In genomic region chr8:96132183-96132582, GRCm38 (mm10) we compare ENCODE assay signal across 27 mouse cellular contexts.
DNase-seq lines count a peak whose midpoint lies in the region; ATAC-seq and TF ChIP-seq lines count a peak whose summit lies in the region.
"Had no signal": no experiment of that assay in that cellular context is flagged by ENCODE, and none has a peak within 500 bp of the region (broad histone marks: within the 10 kb centered on the region; RNA-seq: fewer than 3 reads in every experiment).

No protein-coding gene starts in this region.

- peak; percentile 56 for ATAC-seq in forebrain, embryonic 11.5 days (replicated peaks; ENCODE audit: low FRiP score)
- no peak for ATAC-seq in forebrain, postnatal 0 days
- ATAC-seq in hindbrain, embryonic 16.5 days = peak; percentile 48; the same call in 1 of the 2 replicates
- ATAC-seq in hindbrain, embryonic 14.5 days (ENCODE audit: low FRiP score) = no peak; the same call in 1 of the 2 replicates
- ATAC-seq: activated CD4-positive, CD25-positive, alpha-beta regulatory T cell, adult 4 months; forebrain, embryonic 13.5 days; intestine, postnatal 0 days had no signal

- 30% methylated on average over 5 of the region's 5 CpGs for WGBS in forebrain, embryonic 11.5 days
- 25% methylated on average over 5 of the region's 5 CpGs for WGBS in forebrain, postnatal 0 days
- WGBS in hindbrain, embryonic 16.5 days = 17% methylated on average over 5 of the region's 5 CpGs
- 11% methylated on average over 5 of the region's 5 CpGs for WGBS in hindbrain, embryonic 14.5 days

- no peak overlapping the region for H3K9ac ChIP-seq in forebrain, embryonic 11.5 days (ENCODE audit: low read length)
- H3K9ac ChIP-seq in forebrain, postnatal 0 days = no peak overlapping the region
- H3K9ac ChIP-seq in hindbrain, embryonic 16.5 days (ENCODE audit: low read depth, low read length) = no peak overlapping the region
- H3K9ac ChIP-seq in hindbrain, embryonic 14.5 days = no peak overlapping the region
- H3K9ac ChIP-seq: forebrain, embryonic 13.5 days; heart, embryonic 13.5 days; kidney, embryonic 15.5 days; limb, embryonic 12.5 days; neural tube, embryonic 13.5 days; stomach, embryonic 15.5 days had no signal

- H3K27me3 ChIP-seq in forebrain, embryonic 11.5 days (ENCODE audit: control insufficient read depth, insufficient read depth, low read length) = no peaks in the 10 kb centered on the region
- no peaks in the 10 kb centered on the region for H3K27me3 ChIP-seq in forebrain, postnatal 0 days (ENCODE audit: insufficient read depth, low read length)
- no peaks in the 10 kb centered on the region for H3K27me3 ChIP-seq in hindbrain, embryonic 16.5 days (replicated peaks; ENCODE audit: control insufficient read depth, insufficient read depth, low read length)
- H3K27me3 ChIP-seq in hindbrain, embryonic 14.5 days (ENCODE audit: control insufficient read depth, insufficient read depth, low read length) = no peaks in the 10 kb centered on the region
- H3K27me3 ChIP-seq: forebrain, embryonic 13.5 days; heart, embryonic 13.5 days; kidney, embryonic 15.5 days; limb, embryonic 12.5 days; neural tube, embryonic 13.5 days; stomach, embryonic 15.5 days had no signal

- H3K4me2 ChIP-seq in forebrain, embryonic 11.5 days (ENCODE audit: low read depth, low read length, severe bottlenecking) = no peak overlapping the region
- no peak overlapping the region for H3K4me2 ChIP-seq in forebrain, postnatal 0 days (ENCODE audit: low read depth)
- H3K4me2 ChIP-seq in hindbrain, embryonic 16.5 days (ENCODE audit: low read length) = no peak overlapping the region
- H3K4me2 ChIP-seq in hindbrain, embryonic 14.5 days (replicated peaks) = no peak overlapping the region
- H3K4me2 ChIP-seq: forebrain, embryonic 13.5 days; heart, embryonic 13.5 days; kidney, embryonic 15.5 days; limb, embryonic 12.5 days; liver, embryonic 11.5 days; neural tube, embryonic 13.5 days; stomach, embryonic 15.5 days had no signal

- H3K4me3 ChIP-seq in forebrain, embryonic 11.5 days (ENCODE audit: low read depth, low read length) = no peak overlapping the region
- H3K4me3 ChIP-seq in forebrain, postnatal 0 days (ENCODE audit: low read depth, low read length) = no peak overlapping the region
- H3K4me3 ChIP-seq in hindbrain, embryonic 16.5 days (ENCODE audit: low read length) = no peak overlapping the region
- H3K4me3 ChIP-seq in hindbrain, embryonic 14.5 days (replicated peaks; ENCODE audit: low read length) = no peak overlapping the region
- H3K4me3 ChIP-seq: forebrain, embryonic 13.5 days; heart, embryonic 13.5 days; kidney, embryonic 15.5 days; limb, embryonic 12.5 days; neural tube, embryonic 13.5 days; stomach, embryonic 15.5 days had no signal

- H3K27ac ChIP-seq in forebrain, embryonic 11.5 days (ENCODE audit: low read depth, low read length) = no peak overlapping the region
- H3K27ac ChIP-seq in forebrain, postnatal 0 days (ENCODE audit: low read depth, low read length) = no peak overlapping the region
- H3K27ac ChIP-seq in hindbrain, embryonic 16.5 days (ENCODE audit: low read depth, low read length) = no peak overlapping the region
- H3K27ac ChIP-seq in hindbrain, embryonic 14.5 days = no peak overlapping the region
- H3K27ac ChIP-seq: forebrain, embryonic 13.5 days; heart, embryonic 13.5 days; kidney, embryonic 15.5 days; limb, embryonic 12.5 days; neural tube, embryonic 13.5 days; stomach, embryonic 15.5 days had no signal

- TF ChIP-seq CTCF in forebrain, postnatal 0 days (IDR thresholded peaks at IDR 0.05; ENCODE audit: low read depth) = no peak

- no peak for DNase-seq in forebrain, embryonic 11.5 days (ENCODE audit: low spot score)
- no peak for DNase-seq in forebrain, postnatal 0 days
- DNase-seq in hindbrain, embryonic 14.5 days (ENCODE audit: low spot score) = no peak
- DNase-seq in retina, embryonic 14.5 days (ENCODE audit: low spot score) = peak; percentile 9
- DNase-seq in retina, postnatal 1 day = no peak
- DNase-seq in ovary, postnatal 14 days (ENCODE audit: low spot score) = no peak
- DNase-seq: adrenal gland, adult 8-10 months; cerebellum, adult 8-10 months; cerebellum, postnatal 36 days; gastrocnemius, postnatal 14 days; heart, adult 18-20 months; heart, postnatal 14 days; kidney, postnatal 36 days; lung, adult 18-20 months; lung, postnatal 10 days; thymus, adult 18-20 months; thymus, postnatal 36 days had no signal

- no peaks in the 10 kb centered on the region for H3K4me1 ChIP-seq in forebrain, embryonic 11.5 days (replicated peaks; ENCODE audit: control insufficient read depth, insufficient read depth, low read length)
- H3K4me1 ChIP-seq in forebrain, postnatal 0 days (ENCODE audit: insufficient read depth) = no peaks in the 10 kb centered on the region
- H3K4me1 ChIP-seq in hindbrain, embryonic 16.5 days (ENCODE audit: control insufficient read depth, insufficient read depth, low read depth, low read length) = no peaks in the 10 kb centered on the region
- no peaks in the 10 kb centered on the region for H3K4me1 ChIP-seq in hindbrain, embryonic 14.5 days (replicated peaks; ENCODE audit: control insufficient read depth, insufficient read depth, low read length)
- H3K4me1 ChIP-seq: forebrain, embryonic 13.5 days; heart, embryonic 13.5 days; kidney, embryonic 15.5 days; limb, embryonic 12.5 days; stomach, embryonic 15.5 days had no signal

- H3K36me3 ChIP-seq in forebrain, embryonic 11.5 days (ENCODE audit: control insufficient read depth, insufficient read depth, low read length) = no peaks in the 10 kb centered on the region
- no peaks in the 10 kb centered on the region for H3K36me3 ChIP-seq in forebrain, postnatal 0 days (ENCODE audit: insufficient read depth)
- H3K36me3 ChIP-seq in hindbrain, embryonic 16.5 days (ENCODE audit: control insufficient read depth, insufficient read depth, low read length) = no peaks in the 10 kb centered on the region
- no peaks in the 10 kb centered on the region for H3K36me3 ChIP-seq in hindbrain, embryonic 14.5 days (replicated peaks; ENCODE audit: control insufficient read depth, insufficient read depth)
- H3K36me3 ChIP-seq: heart, embryonic 13.5 days; kidney, embryonic 15.5 days; limb, embryonic 12.5 days; neural tube, embryonic 13.5 days; stomach, embryonic 15.5 days had no signal

- no peaks in the 10 kb centered on the region for H3K9me3 ChIP-seq in forebrain, embryonic 11.5 days (ENCODE audit: control insufficient read depth, low read length)
- no peaks in the 10 kb centered on the region for H3K9me3 ChIP-seq in forebrain, postnatal 0 days (ENCODE audit: low read length)
- no peaks in the 10 kb centered on the region for H3K9me3 ChIP-seq in hindbrain, embryonic 16.5 days (ENCODE audit: control insufficient read depth, low read length)
- H3K9me3 ChIP-seq in hindbrain, embryonic 14.5 days (ENCODE audit: control insufficient read depth, low read length) = no peaks in the 10 kb centered on the region
- H3K9me3 ChIP-seq: forebrain, embryonic 13.5 days; heart, embryonic 13.5 days; kidney, embryonic 15.5 days; limb, embryonic 12.5 days; neural tube, embryonic 13.5 days; stomach, embryonic 15.5 days had no signal

Comparison
In these comparisons a context has a peak if more than half of its experiments do, and no peak if none do; other contexts are left out.
1. ATAC-seq: peak in forebrain, embryonic 11.5 days (single experiment) and hindbrain, embryonic 16.5 days (single experiment); none in forebrain, postnatal 0 days (single experiment) and hindbrain, embryonic 14.5 days (single experiment).